Mouse (Mus musculus) ES-E14 (cell line): ENCODE measurements around the gene Abcf2. TPM values are rescaled to one million over a fixed set of nuclear protein-coding genes. Genes with fewer than 3 reads are reported as not detected.

ENCODE experiments used
- DNase-seq: peaks from one replicate; pipeline ENCODE4 v3.0.0-alpha.2; 2013; ENCODE audit warnings: low read depth, low spot score
- H3K27ac ChIP-seq: 2 replicates; pipeline ENCODE4 v1.5.1; 2012; ENCODE audit warnings: low read depth, mild to moderate bottlenecking, low read length, moderate library complexity, mixed read lengths; ENCODE audit not compliant: poor library complexity, insufficient read depth, severe bottlenecking
- H3K36me3 ChIP-seq: 2 replicates; pipeline ENCODE4 v1.6.1; 2012; ENCODE audit warnings: mild to moderate bottlenecking, low read length, moderate library complexity, mixed read lengths; ENCODE audit not compliant: control insufficient read depth, poor library complexity, insufficient read depth, severe bottlenecking
- H3K4me1 ChIP-seq, 2 experiments: fragments of 150-350 bp in 1 of 2; sonication (generic) in 1 of 2; 2 replicates each; pipeline ENCODE4 v1.6.1; 2012; ENCODE audit warnings: low read length in 2 of 2, mild to moderate bottlenecking in 1 of 2, mixed read lengths in 1 of 2; ENCODE audit not compliant: control insufficient read depth in 2 of 2, insufficient read depth in 2 of 2, poor library complexity in 1 of 2
- H3K4me3 ChIP-seq, 2 experiments: fragments of 150-350 bp in 1 of 2; sonication (generic) in 1 of 2; 2 replicates each; pipeline ENCODE4 v1.5.1; 2012; ENCODE audit warnings: low read length in 2 of 2, low read depth in 1 of 2, mild to moderate bottlenecking in 1 of 2, mixed read lengths in 1 of 2; ENCODE audit not compliant: insufficient read depth in 1 of 2, poor library complexity in 1 of 2, severe bottlenecking in 1 of 2
- H3K9ac ChIP-seq: 2 replicates; pipeline ENCODE4 v1.6.1; 2012; ENCODE audit warnings: low read depth, mild to moderate bottlenecking, low read length, mixed read lengths; ENCODE audit not compliant: poor library complexity, insufficient read depth, severe bottlenecking
- H3K9me3 ChIP-seq: fragments of 150-350 bp; sonication (generic); 2 replicates; pipeline ENCODE4 v1.6.1; 2012; ENCODE audit warnings: low read depth, mild to moderate bottlenecking, low read length; ENCODE audit not compliant: control insufficient read depth, insufficient read depth
- CHD2 ChIP-seq: IDR thresholded peaks from 2 replicates; pipeline ENCODE4 v1.6.1; 2014; ENCODE audit warnings: mild to moderate bottlenecking, low read depth, low read length, inconsistent platforms
- HCFC1 ChIP-seq: IDR thresholded peaks from 2 replicates; pipeline ENCODE4 v1.6.1; 2012; ENCODE audit warnings: low read length, inconsistent platforms, borderline replicate concordance; ENCODE audit not compliant: insufficient read depth
- MAFK ChIP-seq: IDR thresholded peaks from 2 replicates; pipeline ENCODE4 v1.6.1; 2014; ENCODE audit warnings: mild to moderate bottlenecking, low read depth, low read length, inconsistent platforms; ENCODE audit not compliant: insufficient read depth
- ZC3H11A ChIP-seq: IDR thresholded peaks from 2 replicates; pipeline ENCODE4 v1.6.1; 2012; ENCODE audit warnings: low read depth, mild to moderate bottlenecking, inconsistent platforms, low read length, borderline replicate concordance
- ZNF384 ChIP-seq: IDR thresholded peaks from 2 replicates; pipeline ENCODE4 v1.6.1; 2012; ENCODE audit warnings: low read depth, low read length, inconsistent platforms
- in situ Hi-C, 2 experiments: fragments of 600-800 bp; cut with MboI; formaldehyde crosslinking; loops; one replicate each; pipeline ENCODE4 v1.15.1; 2025; ENCODE audit warnings: low sequenced_read_pairs in 2 of 2, inconsistent platforms in 1 of 2; ENCODE audit not compliant: unreplicated experiment in 2 of 2
- total RNA-seq: library from RNA; depleted of rRNA; stranded (reverse); fragments of 300-350 nt; gene quantifications from 2 replicates; pipeline ENCODE4 v1.2.3, GENCODE M21; 2012

Abcf2 gene
- total RNA-seq, 1 experiment: 171 TPM

- TF ChIP-seq ZC3H11A (no peak), CHD2 (no peak), MAFK (no peak), ZNF384 (no peak), HCFC1 (no peak)
- in situ Hi-C loops: no loop called here
- no peak overlapping the region for H3K9ac ChIP-seq
- H3K36me3 ChIP-seq: no peaks in the 10 kb centered on the region
- no peaks in the 10 kb centered on the region for H3K9me3 ChIP-seq
- peaks cover 2 to 14% of the 10 kb centered on the region in 2 experiments; a peak in 2 of 4 replicates for H3K4me1 ChIP-seq
- no peak for DNase-seq
- no peak overlapping the region for H3K27ac ChIP-seq
- no peak overlapping the region for H3K4me3 ChIP-seq
These were observed 37.5 kb downstream of the Abcf2 start for GRCm38 (mm10) chr5:24539571-24540296.

GRCm38 (mm10) chr5:24537618-24538017 lies 39.6 kb downstream of the Abcf2 start:
- Histone ChIP-seq H3K9ac (no peak overlapping the region), H3K4me1 (peaks cover 2 to 25% of the 10 kb centered on the region in 2 experiments; a peak in 2 of 4 replicates), H3K9me3 (no peaks in the 10 kb centered on the region), H3K4me3 (peak overlapping the region; percentile 16 to 45; a peak in 1 of 4 replicates), H3K36me3 (no peaks in the 10 kb centered on the region), H3K27ac (no peak overlapping the region)
- DNase-seq: no peak
- TF ChIP-seq ZC3H11A (no peak), ZNF384 (no peak), MAFK (no peak), HCFC1 (no peak), CHD2 (no peak)
- in situ Hi-C loops: no loop called here

GRCm38 (mm10) chr5:24536511-24536910 lies 40.8 kb downstream of the Abcf2 start:
- TF ChIP-seq ZC3H11A (no peak), ZNF384 (no peak), MAFK (no peak), CHD2 (no peak), HCFC1 (no peak)
- H3K4me3 ChIP-seq: no peak overlapping the region
- in situ Hi-C loops: no loop called here
- no peak overlapping the region for H3K9ac ChIP-seq
- H3K4me1 ChIP-seq: peaks cover 2 to 25% of the 10 kb centered on the region in 2 experiments; a peak in 2 of 4 replicates
- DNase-seq: no peak
- no peak overlapping the region for H3K27ac ChIP-seq
- no peaks in the 10 kb centered on the region for H3K36me3 ChIP-seq
- H3K9me3 ChIP-seq: no peaks in the 10 kb centered on the region

GRCm38 (mm10) chr5:24535731-24536130 lies 41.5 kb downstream of the Abcf2 start:
- H3K27ac ChIP-seq: no peak overlapping the region
- no peaks in the 10 kb centered on the region for H3K36me3 ChIP-seq
- no peak overlapping the region for H3K4me3 ChIP-seq
- H3K4me1 ChIP-seq: peaks cover 2 to 19% of the 10 kb centered on the region in 2 experiments; a peak in 2 of 4 replicates
- DNase-seq: no peak
- no peak for TF ChIP-seq MAFK
- TF ChIP-seq CHD2: no peak
- no peak for TF ChIP-seq ZC3H11A
- TF ChIP-seq ZNF384: no peak
- H3K9me3 ChIP-seq: no peaks in the 10 kb centered on the region
- in situ Hi-C loops: no loop called here
- H3K9ac ChIP-seq: no peak overlapping the region
